Mouse (Mus musculus) urinary bladder, postnatal 36 days (tissue): ENCODE results near the gene Rapsn.

Source experiments
- DNase-seq, 2 experiments: peaks; one replicate each; pipeline ENCODE4 v3.0.0; 2022; ENCODE audit warnings: low spot score in 2 of 2, mixed read lengths in 1 of 2

Gene Rapsn

GRCm38 (mm10) chr2:91080784-91081513 is 45.5 kb downstream of the Rapsn start:
- no peak for DNase-seq

GRCm38 (mm10) chr2:91081775-91082695 is 46.6 kb downstream of the Rapsn start, which contains the start of gene Spi1:
Gene Spi1, plus strand, starts transcription at chr2:91082390.
- DNase-seq = no peak

- DNase-seq = no peak
Measured at GRCm38 (mm10) chr2:91082844-91083243, 47.4 kb downstream of the Rapsn start.

- no peak for DNase-seq
Measured at GRCm38 (mm10) chr2:91083366-91083940, 48.0 kb downstream of the Rapsn start.

GRCm38 (mm10) chr2:91084179-91084820 is 48.9 kb downstream of the Rapsn start:
- DNase-seq = no peak

- no peak for DNase-seq
Measured at GRCm38 (mm10) chr2:91085494-91086391, 50.3 kb downstream of the Rapsn start.

- DNase-seq = no peak
Measured at GRCm38 (mm10) chr2:91086392-91087237, 51.2 kb downstream of the Rapsn start.

GRCm38 (mm10) chr2:91087453-91087852 is 52.0 kb downstream of the Rapsn start:
- DNase-seq = no peak

- no peak for DNase-seq
Measured at GRCm38 (mm10) chr2:91088987-91089386, 53.6 kb downstream of the Rapsn start.

GRCm38 (mm10) chr2:91090208-91090607 is 54.8 kb downstream of the Rapsn start:
- DNase-seq = no peak

GRCm38 (mm10) chr2:91090827-91091226 is 55.4 kb downstream of the Rapsn start:
- DNase-seq = no peak
